Mouse (Mus musculus): ENCODE measurements around the gene Fndc10.
"Not testable (repeated sequence)": the region's sequence is repeated elsewhere in the genome, so short reads cannot be mapped to it uniquely, and the experiment has no call there.

Gene Fndc10

GRCm38 (mm10) chr4:155694111-155694481, at the start of gene Fndc10:
TSS of gene Fndc10 (plus strand) at chr4:155694342.
- no peak for DNase-seq (ENCODE audit: low read depth)

DNA sequence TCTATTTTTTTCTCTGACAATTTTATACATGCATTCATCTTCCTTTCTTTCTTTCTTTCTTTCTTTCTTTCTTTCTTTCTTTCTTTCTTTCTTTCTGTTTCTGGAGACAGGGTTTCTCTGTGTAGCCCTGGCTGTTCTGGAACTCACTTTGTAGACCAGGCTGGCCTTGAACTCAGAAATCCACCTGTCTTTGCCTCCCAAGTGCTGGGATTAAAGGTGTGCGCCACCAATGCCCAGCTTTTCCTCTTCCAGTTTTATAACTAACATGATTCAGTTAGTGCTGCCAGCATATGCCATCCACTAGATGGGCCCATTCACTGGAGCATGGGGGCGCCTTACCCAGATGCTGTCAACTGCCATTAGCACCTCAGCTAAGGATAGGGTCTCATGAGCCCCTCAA, 48.8 kb upstream of the Fndc10 start, which contains the start of gene Gm10563:
TSS of gene Gm10563 (minus strand) at position 101 of the 400 bp plus-strand sequence.
- DNase-seq (ENCODE audit: low read depth): not testable (repeated sequence)

DNA sequence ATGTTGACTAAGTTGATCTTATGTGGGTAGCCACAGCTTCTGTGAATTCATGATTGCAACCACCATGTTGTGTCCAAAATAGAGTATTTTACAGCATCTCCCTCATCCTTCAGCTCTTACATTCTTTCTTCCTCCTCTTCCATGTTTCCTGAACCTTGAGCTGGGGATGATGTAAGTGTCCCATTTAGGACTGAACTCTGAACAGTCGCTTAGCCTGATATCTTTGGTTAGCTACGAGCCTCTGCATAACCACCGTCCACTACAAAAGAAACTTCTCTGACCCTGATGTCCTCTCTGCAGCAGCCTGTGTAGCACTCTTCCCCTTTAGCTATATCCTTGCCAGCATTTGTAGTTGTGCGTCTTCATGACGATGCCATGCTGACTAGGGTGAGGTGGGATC, 48.4 kb upstream of the Fndc10 start:
- DNase-seq (ENCODE audit: low read depth): no peak

DNA sequence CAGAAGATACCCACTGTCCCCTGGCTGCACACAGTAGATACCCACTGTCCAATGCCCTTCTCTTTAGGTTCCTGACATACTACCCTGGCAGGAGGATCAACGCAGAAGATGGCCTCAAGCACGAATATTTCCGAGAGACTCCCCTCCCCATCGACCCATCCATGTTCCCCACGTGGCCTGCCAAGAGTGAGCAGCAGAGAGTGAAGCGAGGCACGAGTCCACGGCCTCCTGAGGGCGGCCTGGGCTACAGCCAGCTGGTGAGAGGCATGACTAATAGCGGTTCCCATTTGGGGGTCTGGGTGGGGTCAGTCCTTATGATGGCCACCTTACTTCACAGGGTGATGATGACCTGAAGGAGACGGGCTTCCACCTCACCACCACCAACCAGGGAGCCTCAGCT, 44.8 kb upstream of the Fndc10 start:
- no peak for DNase-seq (ENCODE audit: low read depth)

DNA sequence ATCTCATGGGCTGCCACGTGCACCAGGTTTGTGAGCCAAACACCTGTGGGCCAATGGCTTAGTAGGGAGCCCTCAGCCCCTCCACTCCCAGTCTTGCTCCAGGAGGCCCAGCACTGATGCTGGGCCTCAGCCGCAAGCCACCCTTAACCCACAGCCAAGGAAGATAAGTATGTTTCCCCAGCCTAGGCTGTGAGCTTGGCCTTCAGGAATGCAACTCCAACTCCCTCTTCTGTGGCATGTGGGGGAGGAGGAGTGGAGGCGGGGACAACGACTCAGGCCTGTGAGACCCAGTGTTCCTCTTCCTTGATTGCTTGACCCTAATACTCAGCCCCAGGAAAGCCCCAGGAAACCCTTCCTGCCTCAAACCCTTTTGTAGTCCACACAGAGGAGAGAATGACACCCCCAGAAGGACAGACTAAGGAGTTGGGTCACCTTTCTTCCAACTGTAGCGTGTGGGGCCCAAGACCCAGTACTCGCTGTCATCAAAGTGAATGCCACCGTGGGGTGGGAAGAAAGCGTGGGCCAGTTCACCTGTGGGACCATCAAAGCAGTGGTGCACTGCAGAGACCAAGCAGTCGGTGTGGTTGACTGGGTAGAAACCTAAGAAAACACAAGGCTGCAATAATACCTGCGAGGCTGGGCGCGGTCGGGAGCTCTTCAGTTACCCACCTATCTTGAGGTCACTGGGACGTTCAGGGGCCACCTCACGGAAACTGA, 42.4 kb upstream of the Fndc10 start:
- DNase-seq (ENCODE audit: low read depth): no peak

DNA sequence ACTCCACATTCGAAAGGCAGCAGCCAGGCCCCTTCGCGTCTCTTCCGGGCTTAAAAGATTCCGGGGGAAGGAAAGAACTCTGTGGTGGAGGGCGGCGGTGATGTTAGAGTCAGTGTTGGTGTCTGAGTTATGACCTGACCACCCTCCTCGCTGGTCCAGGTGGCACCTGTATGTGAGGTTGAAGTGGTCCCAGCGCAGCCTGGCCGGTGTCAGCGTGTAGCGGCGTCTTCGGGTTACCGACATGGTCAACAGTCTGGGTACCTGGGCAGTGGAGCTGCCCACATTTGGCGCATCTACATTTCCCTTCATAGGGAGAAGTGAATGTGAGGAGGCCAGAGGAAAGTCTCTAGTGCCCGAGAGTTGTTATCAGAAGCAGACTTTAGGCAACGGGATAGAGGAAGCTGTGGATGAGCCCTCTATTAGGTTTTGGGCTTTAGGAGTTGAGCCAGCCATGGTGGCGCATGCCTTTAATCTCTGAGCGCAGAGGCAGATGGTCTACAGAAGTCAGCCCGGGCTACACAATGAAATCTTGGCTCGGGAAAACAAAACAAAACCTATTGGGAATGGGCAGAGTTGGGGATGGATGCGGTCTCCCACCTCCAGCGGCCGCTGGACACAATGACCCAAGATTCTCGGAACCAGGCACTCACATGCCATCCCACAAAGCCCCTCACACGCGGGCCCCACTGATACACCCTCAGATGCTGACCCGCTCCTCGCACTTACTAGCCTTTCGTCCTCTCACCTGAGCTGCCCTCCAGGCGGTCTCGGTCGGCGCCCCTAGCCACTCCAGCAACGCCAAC, 41.7 kb upstream of the Fndc10 start:
- no peak for DNase-seq (ENCODE audit: low read depth)

- DNase-seq (ENCODE audit: low read depth): no peak
Measured at GRCm38 (mm10) chr4:155653086-155653450, 41.1 kb upstream of the Fndc10 start, which contains the start of gene Mmp23. TSS of gene Mmp23 (minus strand) at chr4:155653384.

DNA sequence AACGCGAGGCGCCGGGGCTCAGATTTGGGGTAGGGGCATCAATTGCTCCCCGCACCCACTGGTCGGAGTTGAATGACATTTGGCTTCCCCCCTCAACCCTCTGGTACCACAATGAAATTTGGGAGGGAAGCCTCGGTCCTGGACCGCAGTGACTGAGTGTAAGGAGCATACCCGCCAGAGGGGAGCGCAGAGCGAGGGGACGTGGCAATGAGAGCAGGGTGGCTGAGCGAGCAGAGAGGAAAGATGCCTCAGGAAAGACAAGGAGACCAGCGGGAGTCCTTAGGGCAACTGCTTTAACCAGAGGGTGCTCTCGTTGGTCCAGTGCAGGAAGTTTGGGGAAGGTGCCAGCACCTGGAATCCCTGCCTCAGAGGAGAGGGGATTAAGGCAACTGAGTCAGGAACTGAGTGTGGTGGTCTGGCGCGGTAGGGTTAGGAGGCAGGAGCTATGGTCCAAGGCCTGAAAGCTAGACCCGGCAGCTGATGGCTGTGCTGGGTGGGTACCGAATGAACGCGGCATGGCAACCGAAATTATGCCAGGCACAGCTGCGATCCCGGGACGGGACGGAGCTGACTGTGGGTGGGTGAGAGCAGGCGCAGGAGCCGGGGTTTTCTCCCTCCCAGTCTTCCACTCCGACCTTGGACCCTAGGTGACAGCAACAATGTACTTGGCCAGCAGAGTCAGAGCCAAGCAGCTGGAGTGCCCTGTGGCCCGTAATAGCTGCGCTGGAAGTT, 40.5 kb upstream of the Fndc10 start:
- no peak for DNase-seq (ENCODE audit: low read depth)

GRCm38 (mm10) chr4:155654183-155654455, 40.0 kb upstream of the Fndc10 start:
- no peak for DNase-seq (ENCODE audit: low read depth)

- no peak for DNase-seq (ENCODE audit: low read depth)
Measured at GRCm38 (mm10) chr4:155654456-155655298, 39.5 kb upstream of the Fndc10 start.

- DNase-seq (ENCODE audit: low read depth): no peak
Measured at GRCm38 (mm10) chr4:155656214-155656751, 37.9 kb upstream of the Fndc10 start.

- no peak for DNase-seq (ENCODE audit: low read depth)
Measured at GRCm38 (mm10) chr4:155658961-155659360, 35.2 kb upstream of the Fndc10 start.

GRCm38 (mm10) chr4:155660641-155661040, 33.5 kb upstream of the Fndc10 start:
- DNase-seq (ENCODE audit: low read depth): no peak

DNA sequence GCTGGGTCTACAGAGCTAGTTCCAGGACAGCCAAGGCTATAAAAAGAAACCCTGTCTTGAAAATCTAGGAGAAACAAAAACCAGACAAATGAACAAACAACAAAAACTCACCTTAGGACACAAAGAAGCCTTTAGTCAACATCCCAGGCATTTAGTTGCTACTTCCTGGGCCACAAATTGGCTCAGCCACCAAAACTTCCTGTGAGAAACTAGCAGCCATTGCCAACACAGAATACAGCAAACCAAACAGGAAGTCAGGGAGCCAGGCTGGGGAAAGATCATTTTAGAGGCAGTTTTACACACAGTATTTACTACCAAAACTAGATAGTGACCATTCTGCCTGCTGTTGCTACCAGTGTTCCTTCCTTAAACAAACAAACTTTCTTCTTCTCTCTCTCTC, 27.2 kb upstream of the Fndc10 start:
- no peak for DNase-seq (ENCODE audit: low read depth)

DNA sequence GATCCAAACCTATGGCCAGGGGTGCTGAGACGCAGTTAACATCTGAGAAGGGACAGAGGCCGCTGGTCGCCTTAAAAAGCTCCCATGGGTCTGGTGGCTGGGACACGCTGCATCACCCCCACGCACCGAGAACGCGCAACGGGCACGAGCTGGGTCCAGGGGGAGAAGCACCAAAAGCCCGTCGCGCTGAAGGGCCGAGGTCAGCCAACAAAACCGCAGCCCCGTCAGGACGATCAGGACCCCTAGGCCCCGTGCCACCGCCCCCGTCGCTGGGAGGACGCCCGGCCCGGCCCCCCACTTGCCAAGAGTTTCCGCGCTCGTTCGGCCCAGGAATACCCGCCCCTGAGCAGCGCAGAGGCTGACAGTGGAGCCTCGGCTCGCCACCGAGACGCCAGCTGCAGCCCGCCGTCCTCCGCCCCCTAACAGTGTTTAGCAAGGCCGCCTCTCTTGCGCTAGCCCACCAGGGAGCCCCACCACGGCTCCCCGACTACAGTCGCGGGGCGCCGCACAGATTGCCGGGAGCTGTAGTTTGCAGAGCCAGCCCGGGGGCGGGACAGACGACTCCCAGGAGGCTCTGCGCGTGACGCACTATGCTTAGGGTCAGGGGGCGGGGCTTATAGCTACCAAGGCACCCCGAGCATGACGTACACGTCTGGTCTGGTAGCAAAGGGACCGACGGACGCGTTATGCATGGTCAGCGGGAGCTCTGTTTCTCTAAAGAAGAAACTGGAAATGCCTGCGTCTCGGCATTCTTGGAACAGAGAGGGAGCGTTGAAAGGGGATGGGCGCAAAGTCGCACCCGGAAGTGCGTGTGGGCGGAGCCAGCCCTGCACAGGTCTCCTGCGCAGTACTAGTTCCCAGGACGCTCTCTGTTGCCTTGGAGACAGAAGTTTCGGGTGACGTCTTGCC, 25.2 kb upstream of the Fndc10 start, which contains the start of gene Mib2:
TSS of gene Mib2 (minus strand) at position 510 of the 909 bp plus-strand sequence.
- peak; percentile 93 for DNase-seq (ENCODE audit: low read depth)

GRCm38 (mm10) chr4:155669598-155670075, 24.5 kb upstream of the Fndc10 start:
- DNase-seq (ENCODE audit: low read depth): no peak

GRCm38 (mm10) chr4:155670236-155670635, 23.9 kb upstream of the Fndc10 start:
- not testable (repeated sequence) for DNase-seq (ENCODE audit: low read depth)

DNA sequence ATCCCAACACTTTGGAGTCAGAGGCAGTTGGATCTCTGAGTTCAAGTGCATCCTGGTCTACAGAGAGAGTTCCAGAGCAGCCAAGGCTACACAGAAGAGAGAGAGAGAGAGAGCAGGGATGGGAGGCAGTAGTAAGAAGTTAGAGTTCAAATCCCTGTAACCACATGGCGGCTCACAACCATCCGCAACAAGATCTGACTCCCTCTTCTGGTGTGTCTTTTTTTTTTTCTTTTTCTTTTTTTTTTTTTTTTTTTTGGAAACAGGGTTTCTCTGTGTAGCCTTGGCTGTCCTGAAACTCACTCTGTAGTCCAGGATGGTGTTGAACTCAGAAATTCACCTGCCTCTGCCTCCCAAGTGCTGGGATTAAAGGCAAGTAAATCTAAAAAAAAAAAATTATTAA, 22.1 kb upstream of the Fndc10 start:
- DNase-seq (ENCODE audit: low read depth): no peak

DNA sequence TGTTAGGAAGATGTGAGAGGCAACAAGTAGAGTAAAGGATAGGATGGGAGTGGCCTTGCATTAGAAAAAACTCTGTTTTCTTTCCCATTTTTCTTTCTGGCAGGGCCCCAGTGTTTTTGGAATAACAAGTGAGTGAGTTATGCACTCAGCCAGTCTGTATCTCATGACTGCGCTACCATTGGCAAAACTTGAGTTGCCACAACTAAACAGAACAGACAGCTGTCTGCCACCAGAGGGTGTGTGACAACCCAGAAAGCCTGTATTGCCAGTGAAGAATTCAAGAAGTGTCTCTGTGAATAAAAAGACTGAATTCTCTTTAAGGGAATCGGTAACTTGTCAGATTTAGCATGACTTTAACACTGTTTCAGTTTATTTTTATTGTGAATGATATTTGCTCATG, 18.2 kb upstream of the Fndc10 start:
- DNase-seq (ENCODE audit: low read depth): no peak

DNA sequence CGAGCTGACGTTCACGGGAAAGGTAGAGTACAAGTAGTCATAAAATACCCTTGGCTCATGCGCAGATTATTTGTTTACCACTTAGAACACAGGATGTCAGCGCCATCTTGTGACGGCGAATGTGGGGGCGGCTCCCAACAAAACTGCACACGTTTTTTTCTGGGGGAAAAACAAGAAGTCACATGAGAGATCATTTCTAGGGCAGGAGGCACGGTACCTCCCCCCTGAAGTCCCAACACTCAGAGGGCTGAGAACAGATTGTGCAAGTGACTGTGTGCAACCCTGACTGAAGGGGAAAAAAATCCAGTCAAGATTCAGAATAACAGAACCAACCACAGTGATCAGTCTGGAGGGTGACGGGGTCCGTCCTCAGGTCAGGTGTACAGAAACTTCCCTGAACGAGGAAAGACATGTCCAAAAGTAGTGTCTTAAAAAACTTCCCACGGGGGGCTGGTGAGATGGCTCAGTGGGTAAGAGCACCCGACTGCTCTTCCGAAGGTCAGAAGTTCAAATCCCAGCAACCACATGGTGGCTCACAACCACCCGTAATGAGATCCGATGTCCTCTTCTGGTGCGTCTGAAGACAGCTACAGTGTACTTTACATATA, 10.4 kb upstream of the Fndc10 start:
- DNase-seq (ENCODE audit: low read depth): not testable (repeated sequence)

Measured in c-Kit-positive CD71-negative TER-119-negative erythroid progenitor cells, embryonic 14.5 days (primary cell).